Mouse (Mus musculus) frontal cortex, postnatal 36 days (tissue): ENCODE measurements at regions not wholly inside any gene's neighbourhood (a gene's known extent, or its start where the extent isn't known, plus 50 kb on each side); places are given as distances from the start of the nearest gene placed in this dataset.

ENCODE experiments used
- DNase-seq, 2 experiments: peaks; one replicate each; pipeline ENCODE4 v3.0.0; 2022; ENCODE audit warnings: low spot score in 2 of 2

- DNase-seq = no peak
Observed at GRCm38 (mm10) chr2:173418951-173419350, 103.4 kb upstream of the 1700021F07Rik start.

- DNase-seq = peak; percentile 19 to 26
Observed at GRCm38 (mm10) chr2:173419972-173420391, 102.4 kb upstream of the 1700021F07Rik start.

GRCm38 (mm10) chr2:173420481-173420880, 101.9 kb upstream of the 1700021F07Rik start:
- DNase-seq = no peak

DNA sequence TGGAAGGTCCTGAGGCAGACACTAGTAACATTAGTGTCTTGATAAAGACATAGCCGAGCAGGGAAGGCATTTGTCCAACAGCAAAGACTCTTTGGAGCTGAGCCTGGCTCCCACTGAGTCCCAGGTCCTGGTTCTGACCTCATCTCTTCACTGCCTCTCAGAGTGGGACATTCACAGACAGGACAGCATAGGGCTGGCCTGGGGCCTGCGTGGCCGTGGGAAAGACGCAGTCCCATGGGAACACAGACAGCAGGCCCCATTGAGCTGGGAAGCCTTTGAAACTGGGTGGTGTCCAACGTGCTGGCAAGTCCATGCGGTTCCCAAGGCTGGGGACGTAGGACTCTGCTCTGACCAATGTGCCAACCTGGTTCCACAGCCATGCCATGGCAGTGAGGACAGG, 97.5 kb upstream of the 1700021F07Rik start:
- no peak for DNase-seq

DNA sequence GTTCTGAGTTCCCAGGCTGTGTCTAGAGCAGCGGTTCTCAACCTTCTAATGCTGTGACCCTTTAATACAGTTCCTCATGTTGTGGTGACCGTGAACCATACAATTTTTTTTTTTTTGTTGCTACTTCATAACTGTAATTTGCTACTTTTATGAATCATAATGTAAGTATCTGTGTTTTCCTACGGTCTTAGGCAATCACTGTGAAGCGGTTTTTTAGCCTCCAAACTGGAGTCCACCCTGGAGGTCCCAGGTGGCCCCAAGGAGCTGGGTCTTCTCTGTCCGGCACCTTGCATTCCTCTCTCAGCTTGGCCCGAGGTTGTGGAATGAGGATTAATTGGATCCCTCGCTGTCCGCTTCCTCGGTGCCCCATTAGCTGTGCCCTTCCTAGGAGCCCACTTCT, 96.6 kb upstream of the 1700021F07Rik start:
- DNase-seq = no peak

- no peak for DNase-seq
Observed at GRCm38 (mm10) chr2:173426191-173427065, 96.0 kb upstream of the 1700021F07Rik start.

GRCm38 (mm10) chr2:173427888-173428450, 94.4 kb upstream of the 1700021F07Rik start:
- peak in 1 of 2 experiments; percentile 23 for DNase-seq

- DNase-seq = no peak
Observed at GRCm38 (mm10) chr2:173431841-173432240, 90.5 kb upstream of the 1700021F07Rik start.

DNA sequence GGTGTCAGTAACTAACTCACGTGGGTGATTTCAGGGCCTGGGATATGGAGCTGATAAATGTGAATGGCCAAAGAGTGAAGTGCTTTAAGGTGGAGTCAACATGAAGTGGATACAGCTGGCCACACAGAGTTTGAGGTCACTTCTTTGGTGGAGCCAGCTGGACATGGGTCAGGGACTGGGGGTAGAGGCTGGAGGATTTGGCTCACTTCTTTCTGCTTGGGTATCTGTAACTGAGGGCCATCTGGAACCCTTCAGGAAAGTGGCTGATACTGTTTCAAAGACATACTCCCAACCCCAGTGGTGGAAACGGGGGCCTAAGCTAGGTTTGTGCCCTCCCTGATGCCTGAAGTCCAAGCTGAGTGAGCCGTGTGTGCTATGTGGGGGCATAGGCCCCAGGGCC, 90.1 kb upstream of the 1700021F07Rik start:
- no peak for DNase-seq

GRCm38 (mm10) chr2:173432886-173433624, 89.3 kb upstream of the 1700021F07Rik start:
- DNase-seq = no peak

DNA sequence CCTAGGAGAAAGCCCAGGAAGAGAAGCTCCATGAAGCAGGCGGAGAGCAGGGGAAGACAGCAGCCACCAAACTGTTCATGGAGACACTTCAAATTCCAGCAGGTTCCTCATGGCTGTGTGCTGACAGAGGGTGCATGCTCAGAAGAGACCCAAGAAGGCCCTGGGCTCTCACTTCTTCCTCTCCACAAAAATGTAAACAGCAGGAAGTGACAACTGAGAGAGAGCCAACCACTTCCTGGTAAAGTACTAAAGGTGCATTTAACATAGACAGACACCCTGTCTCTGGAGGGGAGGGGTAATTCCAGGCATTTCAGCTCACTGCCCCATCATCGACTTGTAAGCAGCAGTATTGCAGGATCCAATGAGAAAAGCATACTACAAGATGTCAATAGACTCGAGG, 85.8 kb upstream of the 1700021F07Rik start:
- no peak for DNase-seq

DNA sequence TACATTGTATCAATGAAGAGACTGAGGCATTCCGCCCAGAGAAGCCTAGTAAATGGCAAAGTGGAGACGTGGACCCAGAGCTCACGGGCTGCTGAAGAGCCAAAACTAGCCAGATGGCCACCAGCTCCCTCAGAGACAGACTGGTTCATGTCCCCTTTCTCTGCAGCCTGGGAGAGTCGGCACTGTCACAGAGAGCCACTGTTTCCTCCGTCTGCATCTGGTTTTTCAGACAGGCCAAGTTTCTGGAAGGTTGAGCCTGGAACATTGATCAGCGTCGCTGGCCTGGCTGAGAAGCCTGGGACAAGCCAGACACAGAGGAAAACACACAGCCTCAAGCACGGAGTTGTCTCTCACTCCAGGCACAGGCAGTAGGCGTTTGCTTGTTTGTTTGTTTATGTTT, 83.4 kb upstream of the 1700021F07Rik start:
- DNase-seq = no peak

GRCm38 (mm10) chr2:173442056-173442455, 80.3 kb upstream of the 1700021F07Rik start:
- no peak for DNase-seq

- no peak for DNase-seq
Observed at GRCm38 (mm10) chr2:173443262-173443661, 79.1 kb upstream of the 1700021F07Rik start.

DNA sequence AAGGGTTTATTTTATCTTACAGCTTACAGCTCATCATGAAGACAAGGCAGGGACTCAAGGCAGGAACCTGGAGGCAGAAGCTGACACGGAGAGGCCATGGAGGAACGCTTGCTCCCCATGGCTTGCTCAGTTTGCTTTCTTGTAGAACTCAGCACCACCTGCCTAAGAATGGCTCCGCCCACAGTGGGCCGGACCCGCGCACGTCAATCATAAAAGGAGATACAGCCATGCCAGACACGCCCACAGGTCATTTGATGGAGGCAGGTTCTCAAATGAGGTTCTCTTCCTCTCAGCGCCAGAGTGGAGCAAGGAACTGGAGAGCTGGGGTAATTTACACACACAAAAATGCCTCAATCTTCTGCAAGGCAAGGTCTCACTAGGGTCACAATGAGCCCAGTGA, 78.0 kb upstream of the 1700021F07Rik start:
- no peak for DNase-seq

GRCm38 (mm10) chr2:173445039-173445438, 77.3 kb upstream of the 1700021F07Rik start:
- no peak for DNase-seq

- DNase-seq = no peak
Observed at GRCm38 (mm10) chr2:173448546-173449187, 73.7 kb upstream of the 1700021F07Rik start.

GRCm38 (mm10) chr2:173449198-173449597, 73.2 kb upstream of the 1700021F07Rik start:
- DNase-seq = no peak

- peak; percentile 19 to 31 for DNase-seq
Observed at GRCm38 (mm10) chr2:173451993-173452481, 70.3 kb upstream of the 1700021F07Rik start.

DNA sequence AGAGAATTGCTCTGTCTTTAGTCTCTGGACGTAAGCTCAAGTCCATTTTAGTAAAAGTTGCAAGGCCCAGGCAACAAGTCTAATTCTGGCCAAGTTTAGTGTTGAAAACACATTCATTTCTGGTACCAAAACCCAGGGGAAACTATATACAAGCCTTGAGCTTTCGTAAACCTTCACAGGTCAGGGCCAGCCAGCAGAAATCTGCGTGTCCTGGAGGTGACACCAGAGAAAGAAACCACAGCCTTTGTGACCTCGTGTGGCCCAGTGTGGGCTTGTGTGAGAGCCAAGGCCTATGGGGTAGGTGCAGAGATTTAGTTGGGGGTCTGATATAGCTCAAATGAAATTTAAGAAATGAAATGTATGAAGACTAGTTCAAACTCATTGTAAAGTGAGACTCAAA, 69.6 kb upstream of the 1700021F07Rik start:
- DNase-seq = no peak

DNA sequence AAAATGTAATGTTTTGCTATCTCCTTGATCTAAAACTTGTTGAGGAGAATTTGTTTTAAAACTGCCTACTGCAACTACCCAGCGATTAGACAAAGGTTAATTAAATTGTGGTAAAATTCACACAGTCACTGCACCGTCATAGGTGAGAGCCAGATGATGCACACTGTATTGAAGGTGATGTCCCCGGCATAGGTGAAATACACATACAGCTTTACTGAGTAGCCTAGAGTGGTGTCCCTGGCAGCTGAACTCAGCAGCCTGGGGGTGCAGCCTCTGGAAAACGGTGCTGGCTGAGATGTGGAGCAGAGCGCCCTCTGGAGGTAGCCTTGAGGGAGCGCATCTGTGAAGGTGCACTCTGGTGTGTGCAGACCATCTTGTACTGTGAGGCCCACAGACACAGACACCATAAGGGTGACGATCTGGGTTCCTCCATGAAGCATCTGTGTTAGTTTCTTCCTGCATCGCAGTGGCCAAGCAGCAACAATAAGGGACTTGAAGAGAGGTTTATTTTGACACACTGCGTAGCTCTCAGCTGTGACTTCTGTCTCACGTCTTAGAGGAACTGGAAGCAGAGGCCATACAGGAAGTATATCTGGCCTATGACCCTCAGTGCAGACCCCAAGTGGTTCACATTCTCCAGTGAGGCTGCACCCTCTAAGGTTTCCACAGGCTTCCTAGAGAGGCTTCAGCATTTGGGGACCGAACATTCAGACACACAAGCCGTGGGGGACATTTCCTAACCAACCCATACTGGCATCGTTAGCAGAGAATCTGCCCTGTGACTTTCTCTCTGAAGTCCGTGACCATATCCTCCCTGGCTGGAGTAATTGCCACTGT, 68.6 kb upstream of the 1700021F07Rik start:
- peak; percentile 23 for DNase-seq
